Mouse (Mus musculus): ENCODE results near the gene Myh14. TPM values are rescaled to one million over a fixed set of nuclear protein-coding genes. Genes with fewer than 3 reads are reported as not detected.

The Myh14 gene
- total RNA-seq (2023), result 0.27 TPM in 1 of 4 replicates, not detected in the others

GRCm38 (mm10) chr7:44670803-44671202 lies at the start of gene Myh14:
Gene Myh14 (minus strand): TSS chr7:44670843.

GRCm38 (mm10) chr7:44708574-44708973 lies 37.9 kb upstream of the Myh14 start, which contains the start of gene Izumo2:
Gene Izumo2 (plus strand): TSS chr7:44708742.

GRCm38 (mm10) chr7:44590402-44591347 lies 80.0 kb downstream of the Myh14 start, which contains the start of gene Kcnc3:
Gene Kcnc3 (plus strand): TSS chr7:44590664.

GRCm38 (mm10) chr7:44572213-44572701 lies 98.4 kb downstream of the Myh14 start, which contains the start of gene Napsa:
Gene Napsa (plus strand): TSS chr7:44572380.

Other genes with a start within 250 kb of the Myh14 start
- gene Lrrc4b, start 241.8 kb downstream of the Myh14 start, total RNA-seq (2023), result not detected in 4 replicates
- gene Aspdh, start 205.5 kb downstream of the Myh14 start, total RNA-seq (2023), result not detected in 4 replicates
- 52.2 to 62.7 TPM (median 54.5 TPM) in 4 replicates for gene Josd2, start 202.9 kb downstream of the Myh14 start, total RNA-seq (2023)
- 68.3 to 80.4 TPM (median 71.3 TPM) in 4 replicates for gene Emc10, start 174.3 kb downstream of the Myh14 start, total RNA-seq (2023)
- 10.1 to 16.1 TPM (median 11.9 TPM) in 4 replicates for gene Fam71e1, start 174.3 kb downstream of the Myh14 start, total RNA-seq (2023)
- gene Mybpc2, start 146.2 kb downstream of the Myh14 start, total RNA-seq (2023), result 14.6 to 19.3 TPM (median 15.8 TPM) in 4 replicates
- 425 to 467 TPM (median 446 TPM) in 4 replicates for gene Spib, start 138.8 kb downstream of the Myh14 start, total RNA-seq (2023)
- gene Pold1, start 122.0 kb downstream of the Myh14 start, total RNA-seq (2023), result 148 to 155 TPM (median 150 TPM) in 4 replicates
- gene Nr1h2, start 116.9 kb downstream of the Myh14 start, total RNA-seq (2023), result 391 to 409 TPM (median 403 TPM) in 4 replicates
- gene Napsa, start 98.5 kb downstream of the Myh14 start, total RNA-seq (2023), result 536 to 582 TPM (median 560 TPM) in 4 replicates
- gene Kcnc3, start 80.2 kb downstream of the Myh14 start, total RNA-seq (2023), result 24.2 to 30.1 TPM (median 26.7 TPM) in 4 replicates
- gene Izumo2, start 37.9 kb upstream of the Myh14 start, total RNA-seq (2023), result not detected in 4 replicates
- gene Vrk3, start 77.6 kb upstream of the Myh14 start, total RNA-seq (2023), result 71.8 to 83.5 TPM (median 82.3 TPM) in 4 replicates
- 2.4 to 3.5 TPM (median 2.5 TPM) in 4 replicates for gene Zfp473, start 80.2 kb upstream of the Myh14 start, total RNA-seq (2023)
- 38.1 to 43.6 TPM (median 42.2 TPM) in 4 replicates for gene Nup62, start 145.2 kb upstream of the Myh14 start, total RNA-seq (2023)
- gene Il4i1, start 145.5 kb upstream of the Myh14 start, total RNA-seq (2023), result 107 to 141 TPM (median 132 TPM) in 4 replicates
- 4.4 to 5.2 TPM (median 4.4 TPM) in 4 replicates for gene Atf5, start 145.8 kb upstream of the Myh14 start, total RNA-seq (2023)
- 29.9 to 41.1 TPM (median 31.8 TPM) in 4 replicates for gene Akt1s1, start 178.1 kb upstream of the Myh14 start, total RNA-seq (2023)
- gene Tbc1d17, start 178.2 kb upstream of the Myh14 start, total RNA-seq (2023), result 115 to 148 TPM (median 127 TPM) in 4 replicates
- gene Pnkp, start 186.3 kb upstream of the Myh14 start, total RNA-seq (2023), result 67.9 to 83.2 TPM (median 71.0 TPM) in 4 replicates
- gene Ptov1, start 198.9 kb upstream of the Myh14 start, total RNA-seq (2023), result 15.9 to 30.2 TPM (median 18.0 TPM) in 4 replicates
- gene Med25, start 221.9 kb upstream of the Myh14 start, total RNA-seq (2023), result 55.3 to 70.3 TPM (median 69.2 TPM) in 4 replicates
- 23.2 to 35.7 TPM (median 31.8 TPM) in 4 replicates for gene Fuz, start 225.2 kb upstream of the Myh14 start, total RNA-seq (2023)

Data from B cell, adult 62 days (primary cell).